Mouse (Mus musculus) heart, adult 2 months (tissue): ENCODE data around the gene Sdccag8. TPM values are rescaled to one million over a fixed set of nuclear protein-coding genes. Genes with fewer than 3 reads are reported as not detected.

ENCODE experiments used
- DNase-seq, 2 experiments: peaks; one replicate each; pipeline ENCODE4 v3.0.0; 2021
- H3K27ac ChIP-seq: fragments of 200-600 bp; 2 replicates; pipeline ENCODE4 v1.8.1; 2022
- H3K27me3 ChIP-seq: fragments of 200-500 bp; 2 replicates; pipeline ENCODE4 v1.6.1; 2012; ENCODE audit warnings: mild to moderate bottlenecking, low read length, inconsistent platforms, mixed read lengths; ENCODE audit not compliant: control insufficient read depth, insufficient read depth
- H3K36me3 ChIP-seq: fragments of 200-500 bp; 2 replicates; pipeline ENCODE4 v1.6.1; 2012; ENCODE audit warnings: low read length, inconsistent platforms; ENCODE audit not compliant: control insufficient read depth, insufficient read depth
- H3K4me1 ChIP-seq: fragments of 200-500 bp; 2 replicates; pipeline ENCODE4 v1.6.1; 2011; ENCODE audit warnings: low read length; ENCODE audit not compliant: control insufficient read depth, insufficient read depth
- H3K4me3 ChIP-seq: fragments of 200-600 bp; 2 replicates; pipeline ENCODE4 v1.8.1; 2022
- H3K79me2 ChIP-seq: fragments of 200-500 bp; replicated peaks from 2 replicates; pipeline ENCODE4 v1.6.1; 2012; ENCODE audit warnings: mild to moderate bottlenecking, inconsistent platforms, low read length, moderate library complexity, mixed read lengths; ENCODE audit not compliant: control insufficient read depth, insufficient read depth
- H3K9ac ChIP-seq: fragments of 200-500 bp; 2 replicates; pipeline ENCODE4 v1.6.1; 2012; ENCODE audit warnings: low read depth, mild to moderate bottlenecking, control low read depth, inconsistent platforms, low read length, mixed read lengths
- CTCF ChIP-seq: fragments of 200-600 bp; IDR thresholded peaks from 2 replicates; pipeline ENCODE4 v1.8.1; 2022; ENCODE audit warnings: antibody characterized with exemption, mild to moderate bottlenecking, moderate library complexity
- EP300 ChIP-seq: fragments of 200-500 bp; IDR thresholded peaks from 2 replicates; pipeline ENCODE4 v1.6.1; 2011; ENCODE audit warnings: low read depth, low read length, control low read depth; ENCODE audit not compliant: insufficient read depth
- POLR2A ChIP-seq: fragments of 200-500 bp; IDR thresholded peaks from 2 replicates; pipeline ENCODE4 v1.6.1; 2011; ENCODE audit warnings: mild to moderate bottlenecking, low read depth, low read length, control low read depth; ENCODE audit not compliant: insufficient read depth
- WGBS: fragments of 180-500 bp; shearing (Covaris S2); methylation state at CpG from one replicate; pipeline ENCODE4 v1.1.7; 2018; 5-methylcytosine and 5-hydroxymethylcytosine counted together
- intact Hi-C: fragments of 180-260 bp; cut with DNase I; formaldehyde crosslinking; loops from one replicate; pipeline ENCODE4 v1.15.1; 2025
- polyA plus RNA-seq: library from polyadenylated mRNA; depleted of rRNA; stranded (reverse); fragments of >200 nt; gene quantifications from 2 replicates; pipeline ENCODE4 v1.2.3, GENCODE M21; 2012
- total RNA-seq, 2 experiments: library from RNA; stranded (reverse); gene quantifications; 2 replicates each; pipeline ENCODE4 v1.2.3; 2021

Gene Sdccag8
- total and polyA plus RNA-seq, 3 experiments, result 2.6 to 4.6 (median 3.5) TPM

DNA sequence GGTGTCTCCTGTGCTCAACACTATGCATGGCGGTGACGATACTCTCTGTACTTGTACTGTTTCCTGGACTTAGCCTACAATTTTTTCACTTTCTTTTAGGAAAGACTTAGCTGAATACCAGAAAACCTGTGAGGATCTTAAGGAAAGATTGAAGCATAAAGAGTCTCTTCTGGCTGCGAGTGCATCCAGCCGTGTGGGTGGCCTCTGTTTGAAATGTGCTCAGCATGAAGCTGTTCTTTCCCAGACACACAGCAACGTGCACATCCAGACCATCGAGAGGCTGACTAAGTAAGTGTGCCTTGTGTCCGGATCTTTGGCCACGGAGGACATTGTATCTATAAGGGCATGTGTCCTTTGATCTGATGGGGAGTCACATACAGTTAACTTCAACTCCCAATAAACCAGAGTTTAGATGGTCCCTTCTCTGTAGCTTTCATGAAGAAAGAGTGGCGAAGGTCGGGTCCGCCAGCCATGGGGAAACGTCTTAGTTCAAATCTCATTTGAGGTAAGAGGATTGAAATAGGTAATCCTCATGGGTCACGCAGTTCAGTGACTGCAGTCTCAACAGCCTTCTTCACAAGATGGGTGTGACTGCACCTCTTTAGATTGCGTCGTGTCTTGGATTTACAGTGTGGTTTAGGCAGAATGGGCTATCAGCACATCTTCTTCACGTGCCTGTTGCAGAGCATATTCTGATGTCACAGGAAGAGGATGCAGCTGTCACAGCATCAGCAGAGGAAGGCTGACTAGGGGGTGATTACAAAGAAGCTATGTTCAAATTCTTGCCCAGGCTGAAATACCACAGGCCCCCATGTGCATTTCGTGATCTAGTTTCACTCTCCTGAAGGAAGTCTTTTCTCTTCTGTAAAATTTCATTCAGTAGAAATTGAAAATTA is 30.9 kb downstream of the Sdccag8 start:
- no peaks in the 10 kb centered on the region for H3K79me2 ChIP-seq
- 77% methylated on average over 17 of the region's 17 CpGs for WGBS
- H3K9ac ChIP-seq, result no peak overlapping the region
- no peak for DNase-seq
- H3K27me3 ChIP-seq, result no peaks in the 10 kb centered on the region
- no peak overlapping the region for H3K27ac ChIP-seq
- no peaks in the 10 kb centered on the region for H3K36me3 ChIP-seq
- H3K4me1 ChIP-seq, result no peaks in the 10 kb centered on the region
- H3K4me3 ChIP-seq, result no peak overlapping the region
- TF ChIP-seq CTCF, result no peak
- TF ChIP-seq EP300, result no peak
- TF ChIP-seq POLR2A, result no peak
- intact Hi-C loops, result loop anchor here (5.0 kb wide), 1 partner anchor 63 kb away; no protein-coding TSS in a partner anchor

- 75% methylated on average over 10 of the region's 10 CpGs for WGBS
- intact Hi-C loops, result loop anchor here (5.0 kb wide), 1 partner anchor 65 kb away; no protein-coding TSS in a partner anchor
- no peaks in the 10 kb centered on the region for H3K4me1 ChIP-seq
- no peak for DNase-seq
- no peak overlapping the region for H3K27ac ChIP-seq
- no peak for TF ChIP-seq POLR2A
- TF ChIP-seq CTCF, result no peak
- TF ChIP-seq EP300, result no peak
- no peak overlapping the region for H3K9ac ChIP-seq
- no peak overlapping the region for H3K4me3 ChIP-seq
- no peaks in the 10 kb centered on the region for H3K79me2 ChIP-seq
- no peaks in the 10 kb centered on the region for H3K27me3 ChIP-seq
- no peaks in the 10 kb centered on the region for H3K36me3 ChIP-seq
Observed at GRCm38 (mm10) chr1:176847118-176847859, 32.8 kb downstream of the Sdccag8 start.

- no peak for DNase-seq
- 87% methylated on average over 11 of the region's 11 CpGs for WGBS
- Histone ChIP-seq H3K9ac (no peak overlapping the region), H3K27ac (no peak overlapping the region), H3K79me2 (no peaks in the 10 kb centered on the region), H3K36me3 (no peaks in the 10 kb centered on the region), H3K4me3 (no peak overlapping the region), H3K27me3 (no peaks in the 10 kb centered on the region), H3K4me1 (no peaks in the 10 kb centered on the region)
- TF ChIP-seq CTCF (no peak), EP300 (no peak), POLR2A (no peak)
- intact Hi-C loops, result loop anchor here (5.0 kb wide), 1 partner anchor 66 kb away; no protein-coding TSS in a partner anchor
Observed at GRCm38 (mm10) chr1:176848613-176849290, 34.3 kb downstream of the Sdccag8 start.

GRCm38 (mm10) chr1:176849377-176849776 is 34.9 kb downstream of the Sdccag8 start:
- Histone ChIP-seq H3K4me1 (no peaks in the 10 kb centered on the region), H3K27me3 (no peaks in the 10 kb centered on the region), H3K9ac (no peak overlapping the region), H3K79me2 (no peaks in the 10 kb centered on the region), H3K36me3 (no peaks in the 10 kb centered on the region), H3K4me3 (no peak overlapping the region), H3K27ac (no peak overlapping the region)
- intact Hi-C loops, result loop anchor here (5.0 kb wide), 1 partner anchor 67 kb away; no protein-coding TSS in a partner anchor
- DNase-seq, result peak; percentile 37 to 38
- WGBS, result 87% methylated on average over 2 of the region's 2 CpGs
- TF ChIP-seq POLR2A, result no peak
- no peak for TF ChIP-seq EP300
- TF ChIP-seq CTCF, result no peak

DNA sequence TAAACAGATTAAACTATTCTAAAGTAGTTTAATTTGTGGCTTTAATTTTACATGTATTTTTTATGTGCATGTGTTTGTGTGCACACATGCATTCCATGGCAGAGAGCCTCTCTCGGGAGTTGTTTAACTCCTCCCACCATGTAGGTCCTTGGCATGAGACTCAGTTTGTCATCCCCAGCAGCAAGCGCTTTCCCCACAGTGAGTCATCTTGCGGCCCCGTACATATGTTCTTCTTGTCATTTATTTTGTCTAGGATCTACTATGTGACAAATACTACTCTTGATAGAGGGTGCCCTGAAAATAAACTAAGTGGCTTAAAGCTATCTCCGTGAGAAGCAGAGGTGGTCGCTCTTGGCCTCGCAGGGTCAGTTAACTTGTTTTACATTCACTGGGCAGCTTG is 36.9 kb downstream of the Sdccag8 start:
- no peak for DNase-seq
- Histone ChIP-seq H3K9ac (no peak overlapping the region), H3K27me3 (no peaks in the 10 kb centered on the region), H3K79me2 (no peaks in the 10 kb centered on the region), H3K4me3 (no peak overlapping the region), H3K36me3 (no peaks in the 10 kb centered on the region), H3K27ac (no peak overlapping the region), H3K4me1 (no peaks in the 10 kb centered on the region)
- intact Hi-C loops, result no loop called here
- 91% methylated on average over 7 of the region's 7 CpGs for WGBS
- no peak for TF ChIP-seq POLR2A
- no peak for TF ChIP-seq CTCF
